Mouse (Mus musculus) neutrophil, adult 65 days (primary cell): ENCODE data around the gene H2al1d. TPM values are rescaled to one million over a fixed set of nuclear protein-coding genes. Genes with fewer than 3 reads are reported as not detected.

Source experiments
- total RNA-seq: library from RNA; stranded (reverse); gene quantifications from 2 replicates; pipeline ENCODE4 v1.2.4, GENCODE M21; 2023

The H2al1d gene
- total RNA-seq: not detected in 2 replicates

GRCm38 (mm10) chrX:11308524-11308923 is at the start of gene H2al1d:
TSS of gene H2al1d (plus strand) at chrX:11308824.

GRCm38 (mm10) chrX:11298957-11299356 is 9.7 kb upstream of the H2al1d start, which contains the start of gene H2al1a:
TSS of gene H2al1a (plus strand) at chrX:11299257.

GRCm38 (mm10) chrX:11302132-11302531 is 6.5 kb upstream of the H2al1d start, which contains the start of gene H2al1b:
TSS of gene H2al1b (plus strand) at chrX:11302432.

GRCm38 (mm10) chrX:11305355-11305754 is 3.3 kb upstream of the H2al1d start, which contains the start of gene H2al1c:
TSS of gene H2al1c (plus strand) at chrX:11305655.

GRCm38 (mm10) chrX:11311634-11312033 is 3.0 kb downstream of the H2al1d start, which contains the start of gene H2al1e:
TSS of gene H2al1e (plus strand) at chrX:11311934.

GRCm38 (mm10) chrX:11314858-11315257 is 6.2 kb downstream of the H2al1d start, which contains the start of gene H2al1f:
TSS of gene H2al1f (plus strand) at chrX:11315158.

GRCm38 (mm10) chrX:11317956-11318355 is 9.3 kb downstream of the H2al1d start, which contains the start of gene H2al1g:
TSS of gene H2al1g (plus strand) at chrX:11318256.

GRCm38 (mm10) chrX:11321192-11321591 is 12.6 kb downstream of the H2al1d start, which contains the start of gene H2al1h:
TSS of gene H2al1h (plus strand) at chrX:11321492.

GRCm38 (mm10) chrX:11324359-11324758 is 15.7 kb downstream of the H2al1d start, which contains the start of gene H2al1i:
TSS of gene H2al1i (plus strand) at chrX:11324659.

GRCm38 (mm10) chrX:11327522-11327921 is 18.9 kb downstream of the H2al1d start, which contains the start of gene H2al1j:
TSS of gene H2al1j (plus strand) at chrX:11327822.

Other genes starting within 250 kb of the H2al1d start
- gene H2al1a, start 9.6 kb upstream of the H2al1d start, total RNA-seq: not detected in 2 replicates
- gene H2al1b, start 6.4 kb upstream of the H2al1d start, total RNA-seq: not detected in 2 replicates
- not detected in 2 replicates for gene H2al1c, start 3.2 kb upstream of the H2al1d start, total RNA-seq
- gene H2al1e, start 3.1 kb downstream of the H2al1d start, total RNA-seq: not detected in 2 replicates
- not detected in 2 replicates for gene H2al1f, start 6.3 kb downstream of the H2al1d start, total RNA-seq
- gene H2al1g, start 9.4 kb downstream of the H2al1d start, total RNA-seq: not detected in 2 replicates
- not detected in 2 replicates for gene H2al1h, start 12.7 kb downstream of the H2al1d start, total RNA-seq
- not detected in 2 replicates for gene H2al1i, start 15.8 kb downstream of the H2al1d start, total RNA-seq
- gene H2al1j, start 19.0 kb downstream of the H2al1d start, total RNA-seq: not detected in 2 replicates